Mouse (Mus musculus) myocyte (in vitro differentiated cells): Measurements from ENCODE around the gene Cmya5.

Experiments used
- CEBPB ChIP-seq: IDR thresholded peaks from 2 replicates; pipeline ENCODE4 v1.6.1; 2011; ENCODE audit warnings: mild to moderate bottlenecking, moderate library complexity; ENCODE audit not compliant: poor library complexity, insufficient read depth, severe bottlenecking
- MYOD1 ChIP-seq, 3 experiments: IDR thresholded peaks; one replicate each; pipeline ENCODE4 v1.6.1; 2011; ENCODE audit warnings: control low read depth in 2 of 3, low read depth in 2 of 3, mild to moderate bottlenecking in 2 of 3, moderate library complexity in 1 of 3; ENCODE audit not compliant: insufficient read length in 2 of 3, control insufficient read depth in 1 of 3
- POLR2A ChIP-seq: IDR thresholded peaks from one replicate; pipeline ENCODE4 v1.6.1; 2011; ENCODE audit warnings: low read depth, mild to moderate bottlenecking, control low read depth, moderate library complexity; ENCODE audit not compliant: insufficient read length
- USF1 ChIP-seq: IDR thresholded peaks from one replicate; pipeline ENCODE4 v1.6.1; 2011; ENCODE audit warnings: low read depth, mild to moderate bottlenecking, control low read depth, moderate library complexity

GRCm38 (mm10) chr13:93056091-93056490, 88.4 kb downstream of the Cmya5 start:
- no peak for TF ChIP-seq MYOD1 (IDR thresholded peaks at IDR 0.05; ENCODE audit: control insufficient read depth in 1 of 3, insufficient read length in 2 of 3, low read depth in 2 of 3)
- no peak for TF ChIP-seq CEBPB
- no peak for TF ChIP-seq USF1
- no peak for TF ChIP-seq POLR2A
